Mouse (Mus musculus) erythroblast, adult 5-6 weeks (primary cell): ENCODE measurements around the gene Olfr1179. TPM values are rescaled to one million over a fixed set of nuclear protein-coding genes. Genes with fewer than 3 reads are reported as not detected.
"Not testable (repeated sequence)": the region's sequence is repeated elsewhere in the genome, so short reads cannot be mapped to it uniquely, and the experiment has no call there.

ENCODE experiments used
- ATAC-seq: replicated peaks from 2 replicates; pipeline ENCODE4 v1.8.0; 2016; ENCODE audit warnings: moderate number of reproducible peaks, mild to moderate bottlenecking, moderate TSS enrichment, inconsistent platforms; ENCODE audit not compliant: poor library complexity, low FRiP score, severe bottlenecking
- total RNA-seq, 2 experiments: library from RNA; stranded (forward) in 1 of 2; stranded (reverse) in 1 of 2; fragments of 150-400 nt in 1 of 2; fragments of 200-764, 138-1000 nt in 1 of 2; gene quantifications; 2 replicates each; pipeline versions ENCODE4 v1.2.3 to v1.2.4; 2015 to 2017; ENCODE audit warnings: low replicate concordance in 2 of 2

Gene Olfr1179
- total RNA-seq (2015; ENCODE audit: low replicate concordance) (not detected in 2 replicates), total RNA-seq (2017; ENCODE audit: low replicate concordance) (not detected in 2 replicates)

DNA sequence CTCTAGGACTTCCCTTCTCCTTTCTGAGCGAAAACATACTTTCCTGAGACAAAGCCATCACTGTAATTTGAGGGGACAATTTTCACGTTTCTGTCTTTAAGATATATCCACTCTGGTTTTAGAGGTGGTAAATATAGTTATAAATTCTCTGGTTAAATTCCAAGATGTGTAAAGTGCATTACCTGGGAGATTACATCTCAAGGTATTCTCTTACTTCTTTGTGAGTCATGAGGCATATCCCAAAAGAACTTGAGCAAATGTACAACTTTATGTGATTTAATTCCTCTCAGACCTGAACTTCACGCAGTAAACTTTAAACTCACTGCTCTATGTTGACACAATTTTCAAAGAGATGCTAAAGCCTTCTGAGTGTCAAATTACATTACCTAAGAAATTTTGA lies at the start of gene Olfr1179:
Gene Olfr1179 (minus strand): TSS at position 101 of the 400 bp plus-strand sequence.
- ATAC-seq: no peak

DNA sequence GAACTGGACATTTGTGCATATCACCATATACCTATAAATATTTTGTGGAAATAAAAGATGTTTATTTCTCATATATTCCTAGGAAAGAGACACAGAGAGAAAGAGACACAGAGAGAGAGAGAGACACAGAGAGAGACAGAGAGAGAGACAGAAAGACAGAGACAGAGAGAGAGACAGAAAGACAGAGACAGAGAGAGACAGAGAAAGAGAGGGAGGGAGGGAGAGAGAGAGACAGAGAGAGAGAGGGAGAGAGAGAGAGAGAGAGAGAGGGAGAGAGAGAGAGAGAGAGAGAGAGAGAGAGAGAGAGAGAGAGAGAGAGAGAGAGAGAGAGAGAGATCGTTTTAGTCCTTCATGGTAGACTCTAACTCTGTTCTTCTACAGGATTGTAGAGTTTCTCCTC lies 48.3 kb upstream of the Olfr1179 start, which contains the start of gene Olfr1183:
Gene Olfr1183 (plus strand): TSS at position 301 of the 400 bp plus-strand sequence.
- ATAC-seq: not testable (repeated sequence)

DNA sequence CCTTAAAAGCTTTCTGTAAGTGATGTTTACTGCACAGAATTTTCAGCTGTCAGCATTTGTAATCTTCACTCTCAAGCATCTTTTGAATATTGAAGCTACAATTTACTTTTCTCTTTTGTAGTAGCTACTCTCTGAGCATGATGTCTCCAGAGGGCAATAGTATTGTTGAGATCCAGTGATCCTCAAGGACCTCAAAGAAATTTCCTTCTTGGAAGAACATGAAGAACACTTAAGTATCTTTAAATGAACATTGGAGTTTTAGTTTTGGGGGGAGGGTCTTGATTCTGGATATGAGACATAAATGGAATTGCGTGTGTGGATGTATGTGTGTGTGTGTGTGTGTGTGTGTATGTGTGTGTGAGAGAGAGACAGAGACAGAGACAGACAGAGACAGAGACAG lies 42.8 kb upstream of the Olfr1179 start, which contains the start of gene Gm13757:
Gene Gm13757 (minus strand): TSS at position 101 of the 400 bp plus-strand sequence.
- no peak for ATAC-seq

DNA sequence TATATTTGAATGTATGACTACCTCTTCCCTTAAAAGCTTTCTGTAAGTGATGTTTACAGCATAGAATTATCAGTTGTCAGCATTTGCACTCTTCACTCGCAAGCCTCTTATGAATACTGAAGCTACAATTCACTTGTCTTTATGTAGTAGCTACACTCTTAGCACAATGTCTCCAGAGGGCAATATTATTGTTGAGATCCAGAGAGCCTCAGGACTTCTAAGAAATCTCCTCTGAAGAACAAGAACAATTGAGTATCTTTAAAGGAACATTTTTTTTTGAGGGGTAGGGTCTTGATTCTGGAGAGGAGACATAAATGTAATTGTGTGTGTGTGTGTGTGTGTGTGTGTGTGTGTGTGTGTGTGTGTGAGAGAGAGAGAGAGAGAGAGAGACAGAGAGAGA lies 19.8 kb upstream of the Olfr1179 start, which contains the start of gene Olfr1181:
Gene Olfr1181 (minus strand): TSS at position 101 of the 400 bp plus-strand sequence.
- ATAC-seq: no peak

DNA sequence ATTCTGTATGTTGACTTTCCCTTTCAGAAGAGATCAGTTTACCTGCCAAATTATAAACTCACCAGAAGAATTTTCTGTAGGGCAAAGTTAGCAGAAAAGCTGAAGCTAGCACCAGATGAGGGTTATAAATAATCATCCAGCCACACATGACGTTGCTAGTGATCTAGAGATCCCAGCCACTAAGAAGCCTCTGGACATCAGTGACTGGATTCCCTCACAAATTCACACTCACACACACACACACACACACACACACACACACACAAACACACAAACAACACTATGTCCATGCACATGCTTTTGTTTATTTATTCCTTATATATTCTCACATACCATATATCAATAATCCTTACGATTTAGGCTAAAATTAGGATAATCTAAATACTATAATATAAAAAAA lies 12.8 kb upstream of the Olfr1179 start, which contains the start of gene Olfr1180:
Gene Olfr1180 (minus strand): TSS at position 101 of the 400 bp plus-strand sequence.
- ATAC-seq: no peak

DNA sequence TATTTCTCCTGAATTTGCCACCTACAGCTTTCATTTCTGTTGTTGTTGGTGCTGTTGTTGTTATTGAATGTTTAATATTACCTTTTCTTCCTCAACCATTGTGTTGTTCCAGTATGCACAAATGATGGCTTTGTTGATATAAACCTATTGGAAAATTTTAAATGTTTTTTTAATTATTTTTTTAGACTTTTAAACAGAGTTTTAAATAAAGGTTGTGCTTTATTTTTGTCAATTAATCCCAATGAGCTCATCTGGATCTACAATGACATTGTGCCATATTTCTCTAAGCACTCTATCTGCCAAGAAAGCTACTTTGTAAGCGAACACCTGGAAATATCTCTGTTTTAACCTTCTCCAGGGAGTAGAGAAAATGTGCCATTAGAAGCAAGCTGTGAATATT lies 19.5 kb downstream of the Olfr1179 start, which contains the start of gene Olfr1178:
Gene Olfr1178 (plus strand): TSS at position 301 of the 400 bp plus-strand sequence.
- no peak for ATAC-seq

DNA sequence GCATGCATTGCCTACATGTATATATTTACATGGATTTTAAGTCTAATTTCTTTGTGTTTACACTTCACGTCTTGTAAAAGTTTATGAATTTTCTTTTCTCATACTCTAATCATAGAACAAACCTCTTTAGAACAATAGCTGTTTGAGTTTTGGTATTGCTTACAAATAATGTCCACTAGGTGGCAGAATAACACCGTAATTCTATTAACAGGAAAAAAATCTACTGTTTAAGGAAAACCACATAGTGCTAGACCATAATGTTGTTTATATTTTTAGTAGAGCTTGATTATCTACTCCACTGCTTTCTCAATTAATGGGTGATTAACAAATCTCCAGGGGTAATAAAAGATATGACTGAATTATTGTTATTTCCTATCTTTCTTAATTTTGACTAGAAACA lies 49.9 kb downstream of the Olfr1179 start:
- ATAC-seq: no peak

Other genes with a start within 250 kb of the Olfr1179 start
- gene Olfr1168, start 224.6 kb downstream of the Olfr1179 start, total RNA-seq (2015; ENCODE audit: low replicate concordance): not detected in 2 replicates
- gene Olfr1168, start 224.6 kb downstream of the Olfr1179 start, total RNA-seq (2017; ENCODE audit: low replicate concordance): not detected in 2 replicates
- not detected in 2 replicates for gene Olfr1170, start 178.1 kb downstream of the Olfr1179 start, total RNA-seq (2015; ENCODE audit: low replicate concordance)
- gene Olfr1170, start 178.1 kb downstream of the Olfr1179 start, total RNA-seq (2017; ENCODE audit: low replicate concordance): not detected in 2 replicates
- gene Olfr1173, start 126.6 kb downstream of the Olfr1179 start, total RNA-seq (2015; ENCODE audit: low replicate concordance): not detected in 2 replicates
- not detected in 2 replicates for gene Olfr1173, start 126.6 kb downstream of the Olfr1179 start, total RNA-seq (2017; ENCODE audit: low replicate concordance)
- gene Olfr1174-ps, start 91.3 kb downstream of the Olfr1179 start, total RNA-seq (2015; ENCODE audit: low replicate concordance): 0.96 TPM in 1 of 2 replicates, not detected in the other
- gene Olfr1174-ps, start 91.3 kb downstream of the Olfr1179 start, total RNA-seq (2017; ENCODE audit: low replicate concordance): not detected in 2 replicates
- not detected in 2 replicates for gene Olfr1175-ps, start 79.2 kb downstream of the Olfr1179 start, total RNA-seq (2015; ENCODE audit: low replicate concordance)
- gene Olfr1175-ps, start 79.2 kb downstream of the Olfr1179 start, total RNA-seq (2017; ENCODE audit: low replicate concordance): not detected in 2 replicates
- not detected in 2 replicates for gene Olfr1176, start 69.7 kb downstream of the Olfr1179 start, total RNA-seq (2015; ENCODE audit: low replicate concordance)
- not detected in 2 replicates for gene Olfr1176, start 69.7 kb downstream of the Olfr1179 start, total RNA-seq (2017; ENCODE audit: low replicate concordance)
- gene Olfr1177-ps, start 60.0 kb downstream of the Olfr1179 start, total RNA-seq (2015; ENCODE audit: low replicate concordance): not detected in 2 replicates
- gene Olfr1177-ps, start 60.0 kb downstream of the Olfr1179 start, total RNA-seq (2017; ENCODE audit: low replicate concordance): 1.5 TPM in 1 of 2 replicates, not detected in the other
- gene Olfr1178, start 19.4 kb downstream of the Olfr1179 start, total RNA-seq (2015; ENCODE audit: low replicate concordance): not detected in 2 replicates
- 0.09 and 0.84 TPM in 2 replicates for gene Olfr1178, start 19.4 kb downstream of the Olfr1179 start, total RNA-seq (2017; ENCODE audit: low replicate concordance)
- not detected in 2 replicates for gene Olfr1180, start 12.7 kb upstream of the Olfr1179 start, total RNA-seq (2015; ENCODE audit: low replicate concordance)
- not detected in 2 replicates for gene Olfr1180, start 12.7 kb upstream of the Olfr1179 start, total RNA-seq (2017; ENCODE audit: low replicate concordance)
- not detected in 2 replicates for gene Olfr1181, start 19.7 kb upstream of the Olfr1179 start, total RNA-seq (2015; ENCODE audit: low replicate concordance)
- not detected in 2 replicates for gene Olfr1181, start 19.7 kb upstream of the Olfr1179 start, total RNA-seq (2017; ENCODE audit: low replicate concordance)
- 0.63 TPM in 1 of 2 replicates, not detected in the other for gene Gm13757, start 42.7 kb upstream of the Olfr1179 start, total RNA-seq (2015; ENCODE audit: low replicate concordance)
- gene Gm13757, start 42.7 kb upstream of the Olfr1179 start, total RNA-seq (2017; ENCODE audit: low replicate concordance): not detected in 2 replicates
- not detected in 2 replicates for gene Olfr1183, start 48.4 kb upstream of the Olfr1179 start, total RNA-seq (2015; ENCODE audit: low replicate concordance)
- not detected in 2 replicates for gene Olfr1183, start 48.4 kb upstream of the Olfr1179 start, total RNA-seq (2017; ENCODE audit: low replicate concordance)
- gene Olfr1184, start 77.1 kb upstream of the Olfr1179 start, total RNA-seq (2015; ENCODE audit: low replicate concordance): not detected in 2 replicates
- gene Olfr1184, start 77.1 kb upstream of the Olfr1179 start, total RNA-seq (2017; ENCODE audit: low replicate concordance): not detected in 2 replicates
- not detected in 2 replicates for gene Olfr1185-ps1, start 86.9 kb upstream of the Olfr1179 start, total RNA-seq (2015; ENCODE audit: low replicate concordance)
- not detected in 2 replicates for gene Olfr1185-ps1, start 86.9 kb upstream of the Olfr1179 start, total RNA-seq (2017; ENCODE audit: low replicate concordance)
- gene Olfr1186, start 112.1 kb upstream of the Olfr1179 start, total RNA-seq (2015; ENCODE audit: low replicate concordance): not detected in 2 replicates
- not detected in 2 replicates for gene Olfr1186, start 112.1 kb upstream of the Olfr1179 start, total RNA-seq (2017; ENCODE audit: low replicate concordance)
- gene Olfr1188, start 150.5 kb upstream of the Olfr1179 start, total RNA-seq (2015; ENCODE audit: low replicate concordance): not detected in 2 replicates
- gene Olfr1188, start 150.5 kb upstream of the Olfr1179 start, total RNA-seq (2017; ENCODE audit: low replicate concordance): not detected in 2 replicates
- gene Olfr1189, start 180.0 kb upstream of the Olfr1179 start, total RNA-seq (2015; ENCODE audit: low replicate concordance): not detected in 2 replicates
- gene Olfr1189, start 180.0 kb upstream of the Olfr1179 start, total RNA-seq (2017; ENCODE audit: low replicate concordance): not detected in 2 replicates
- not detected in 2 replicates for gene Olfr1191-ps1, start 234.1 kb upstream of the Olfr1179 start, total RNA-seq (2015; ENCODE audit: low replicate concordance)
- gene Olfr1191-ps1, start 234.1 kb upstream of the Olfr1179 start, total RNA-seq (2017; ENCODE audit: low replicate concordance): not detected in 2 replicates
- not detected in 2 replicates for gene Olfr1192-ps1, start 242.1 kb upstream of the Olfr1179 start, total RNA-seq (2015; ENCODE audit: low replicate concordance)
- 0.14 TPM in 1 of 2 replicates, not detected in the other for gene Olfr1192-ps1, start 242.1 kb upstream of the Olfr1179 start, total RNA-seq (2017; ENCODE audit: low replicate concordance)